Mouse (Mus musculus) CH12.LX (cell line): ENCODE data around the gene Vps35l. TPM values are rescaled to one million over a fixed set of nuclear protein-coding genes. Genes with fewer than 3 reads are reported as not detected.

ENCODE experiments used
- DNase-seq: peaks from one replicate; pipeline ENCODE4 v3.0.0-alpha.2; 2013; ENCODE audit errors: extremely low read depth
- H3K27ac ChIP-seq: 2 replicates; pipeline ENCODE4 v1.5.1; 2012; ENCODE audit warnings: low read depth, mild to moderate bottlenecking, control low read depth, moderate library complexity; ENCODE audit not compliant: insufficient read depth
- H3K27me3 ChIP-seq: replicated peaks from 2 replicates; pipeline ENCODE3; 2012; ENCODE audit warnings: inconsistent platforms
- H3K36me3 ChIP-seq, 2 experiments: replicated peaks in 1 of 2; 2 replicates each; pipeline versions ENCODE3 to v1.6.1; 2012; ENCODE audit warnings: inconsistent platforms in 1 of 2, low read length in 1 of 2, mild to moderate bottlenecking in 1 of 2, mixed read lengths in 1 of 2, moderate library complexity in 1 of 2; ENCODE audit not compliant: control insufficient read depth in 1 of 2, insufficient read depth in 1 of 2
- H3K4me1 ChIP-seq, 2 experiments: 2 replicates each; pipeline ENCODE4 v1.6.1; 2012; ENCODE audit warnings: inconsistent platforms in 1 of 2, moderate library complexity in 1 of 2; ENCODE audit not compliant: insufficient read depth in 2 of 2, control insufficient read depth in 1 of 2
- H3K4me2 ChIP-seq: 2 replicates; pipeline ENCODE4 v1.6.1; 2012; ENCODE audit warnings: low read depth, mild to moderate bottlenecking, control low read depth; ENCODE audit not compliant: poor library complexity, insufficient read depth, severe bottlenecking
- H3K4me3 ChIP-seq, 3 experiments: fragments of 150-350 bp in 1 of 3; sonication (generic) in 1 of 3; replicated peaks in 1 of 3; 2 replicates each; pipeline versions ENCODE3 to v1.5.1; 2011 to 2012; ENCODE audit warnings: low read depth in 2 of 3, low read length in 2 of 3, mild to moderate bottlenecking in 2 of 3, moderate library complexity in 2 of 3, control low read depth in 1 of 3, improper control_type of control experiment in 1 of 3, inconsistent platforms in 1 of 3, mixed read lengths in 1 of 3; ENCODE audit not compliant: poor library complexity in 1 of 3
- H3K79me2 ChIP-seq: replicated peaks from 2 replicates; pipeline ENCODE4 v1.6.1; 2012; ENCODE audit warnings: mild to moderate bottlenecking, moderate library complexity; ENCODE audit not compliant: control insufficient read depth, poor library complexity, insufficient read depth, severe bottlenecking; ENCODE audit errors: extremely low read depth
- H3K9ac ChIP-seq: 2 replicates; pipeline ENCODE4 v1.6.1; 2012; ENCODE audit warnings: low read depth, mild to moderate bottlenecking, control low read depth, moderate library complexity; ENCODE audit not compliant: insufficient read depth
- H3K9me3 ChIP-seq: replicated peaks from 2 replicates; pipeline ENCODE3; 2012; ENCODE audit warnings: low read length, inconsistent platforms, mixed read lengths
- CHD1 ChIP-seq: IDR thresholded peaks from 2 replicates; pipeline ENCODE4 v1.6.1; 2012; ENCODE audit warnings: low read depth, low read length, improper control_type of control experiment, inconsistent platforms
- CTCF ChIP-seq, 2 experiments: IDR thresholded peaks in 1 of 2; conservative IDR thresholded peaks in 1 of 2; 2 replicates each; pipeline ENCODE4 v1.5.1; 2011 to 2012; ENCODE audit warnings: low read depth in 2 of 2, low read length in 2 of 2, improper control_type of control experiment in 1 of 2, inconsistent platforms in 1 of 2, mild to moderate bottlenecking in 1 of 2, moderate library complexity in 1 of 2
- ELF1 ChIP-seq: IDR thresholded peaks from 2 replicates; pipeline ENCODE4 v1.6.1; 2014; ENCODE audit warnings: low read depth, mild to moderate bottlenecking, inconsistent platforms, low read length, improper control_type of control experiment
- ETS1 ChIP-seq: conservative IDR thresholded peaks from 2 replicates; pipeline ENCODE4 v1.6.1; 2012; ENCODE audit warnings: low read depth, mild to moderate bottlenecking, inconsistent platforms, low read length, improper control_type of control experiment, moderate library complexity
- GABPA ChIP-seq: IDR thresholded peaks from 2 replicates; pipeline ENCODE4 v1.6.1; 2012; ENCODE audit warnings: low read depth, low read length, improper control_type of control experiment, inconsistent platforms; ENCODE audit not compliant: insufficient replicate concordance
- HCFC1 ChIP-seq: IDR thresholded peaks from 2 replicates; pipeline ENCODE4 v1.6.1; 2012; ENCODE audit warnings: low read depth, mild to moderate bottlenecking, inconsistent platforms, low read length, improper control_type of control experiment
- IRF4 ChIP-seq: IDR thresholded peaks from 2 replicates; pipeline ENCODE4 v1.6.1; 2014; ENCODE audit warnings: low read depth, mild to moderate bottlenecking, inconsistent platforms, low read length, improper control_type of control experiment
- JUN ChIP-seq: IDR thresholded peaks from 2 replicates; pipeline ENCODE4 v1.6.1; 2011; ENCODE audit warnings: low read depth, mild to moderate bottlenecking, low read length, improper control_type of control experiment, moderate library complexity; ENCODE audit not compliant: insufficient read depth
- MXI1 ChIP-seq: IDR thresholded peaks from 2 replicates; pipeline ENCODE4 v1.6.1; 2011; ENCODE audit warnings: mild to moderate bottlenecking, low read depth, low read length, improper control_type of control experiment
- MYC ChIP-seq: IDR thresholded peaks from 2 replicates; pipeline ENCODE4 v1.6.1; 2011; ENCODE audit warnings: low read depth, mild to moderate bottlenecking, improper control_type of control experiment, low read length
- POLR2AphosphoS2 ChIP-seq: IDR thresholded peaks from 2 replicates; pipeline ENCODE4 v1.6.1; 2011; ENCODE audit warnings: low read depth, low read length, improper control_type of control experiment
- RAD21 ChIP-seq: IDR thresholded peaks from 2 replicates; pipeline ENCODE4 v1.6.1; 2011; ENCODE audit warnings: low read depth, mild to moderate bottlenecking, low read length, improper control_type of control experiment, moderate library complexity
- RCOR1 ChIP-seq: conservative IDR thresholded peaks from 2 replicates; pipeline ENCODE4 v1.6.1; 2012; ENCODE audit warnings: low read depth, mild to moderate bottlenecking, inconsistent platforms, low read length, improper control_type of control experiment
- SIN3A ChIP-seq: IDR thresholded peaks from 2 replicates; pipeline ENCODE4 v1.6.1; 2012; ENCODE audit warnings: low read length, improper control_type of control experiment, inconsistent platforms
- TBP ChIP-seq: conservative IDR thresholded peaks from 2 replicates; pipeline ENCODE4 v1.6.1; 2011; ENCODE audit warnings: low read depth, low read length, improper control_type of control experiment
- ZC3H11A ChIP-seq: IDR thresholded peaks from 2 replicates; pipeline ENCODE4 v1.6.1; 2012; ENCODE audit warnings: low read depth, mild to moderate bottlenecking, inconsistent platforms, low read length, improper control_type of control experiment
- dilution Hi-C: fragments of 300-500 bp; cut with MboI; formaldehyde crosslinking; loops from 2 replicates; pipeline ENCODE4 v1.14.3; 2020; ENCODE audit warnings: low sequenced_read_pairs; ENCODE audit not compliant: extremely low pct_unique_long_range_greater_than_20kb, extremely low pct_ligation_motif_present
- in situ Hi-C: fragments of 300-500 bp; cut with MboI; formaldehyde crosslinking; loops from 3 replicates; pipeline ENCODE4 v1.14.3; 2019; ENCODE audit warnings: low sequenced_read_pairs, low pct_ligation_motif_present, low pct_unique_long_range_greater_than_20kb, mixed read lengths
- polyA plus RNA-seq: library from polyadenylated mRNA; unstranded; fragments of >175 nt; gene quantifications from 2 replicates; pipeline ENCODE4 v1.2.1, GENCODE M21; 2012; ENCODE audit warnings: low read depth; ENCODE audit not compliant: insufficient read length
- total RNA-seq, 2 experiments: library from RNA; depleted of rRNA; stranded (reverse); fragments of 300-350 nt in 1 of 2; fragments of >200 nt in 1 of 2; gene quantifications; 2 replicates each; pipeline ENCODE4 v1.2.3; 2012 to 2014

Vps35l gene
- total and polyA plus RNA-seq, 3 experiments, result 43.9 to 57.7 (median 54.7) TPM

GRCm38 (mm10) chr7:118698882-118699281, 41.1 kb upstream of the Vps35l start:
- no peak overlapping the region for H3K9ac ChIP-seq
- no peak overlapping the region for H3K27ac ChIP-seq
- H3K79me2 ChIP-seq, result peaks cover 42% of the 10 kb centered on the region
- H3K4me1 ChIP-seq, result peaks cover 8 to 33% of the 10 kb centered on the region in 2 experiments
- H3K27me3 ChIP-seq, result no peaks in the 10 kb centered on the region
- no peak for DNase-seq
- no peak overlapping the region for H3K4me3 ChIP-seq
- TF ChIP-seq ZC3H11A (no peak), MXI1 (no peak), TBP (no peak), RAD21 (no peak), CTCF (conservative IDR thresholded peaks at IDR 0.05 in 1 of 2, IDR thresholded peaks at IDR 0.05 in 1 of 2; ENCODE audit: low read depth in 2 of 2, low read length in 2 of 2) (no peak), GABPA (no peak), HCFC1 (no peak), POLR2AphosphoS2 (no peak), JUN (no peak), RCOR1 (no peak), IRF4 (no peak)
- TF ChIP-seq, all 38 proteins: peak for 0
- Histone ChIP-seq H3K9me3 (no peaks in the 10 kb centered on the region), H3K4me2 (no peak overlapping the region), H3K36me3 (peaks cover 51 to 69% of the 10 kb centered on the region in 2 experiments)
- dilution Hi-C loops (no loop called here), in situ Hi-C loops (no loop called here)

GRCm38 (mm10) chr7:118703144-118703561, 36.9 kb upstream of the Vps35l start:
- in situ Hi-C loops, result no loop called here
- Histone ChIP-seq H3K36me3 (peaks cover 15 to 31% of the 10 kb centered on the region in 2 experiments), H3K79me2 (peaks cover 53% of the 10 kb centered on the region), H3K9ac (peak overlapping the region; percentile 94), H3K4me1 (peaks cover 8 to 40% of the 10 kb centered on the region in 2 experiments), H3K4me3 (peak overlapping the region; percentile 70 to 94 (median 79)), H3K27ac (peak overlapping the region; percentile 83)
- dilution Hi-C loops, result no loop called here
- DNase-seq, result peak; percentile 78
- peak; percentile 55; the same call in 1 of the 2 replicates for TF ChIP-seq ELF1
- peak; percentile 78 for TF ChIP-seq SIN3A
- peak; percentile 3; the same call in 1 of the 2 replicates for TF ChIP-seq ETS1
- no peak for TF ChIP-seq IRF4
- TF ChIP-seq MXI1, result 0 out of 2 replicates have a peak, but pooled peaks have one; percentile 11
- no peak for TF ChIP-seq CHD1
- peak; percentile 75; the same call in 1 of the 2 replicates for TF ChIP-seq MYC
- TF ChIP-seq, all 38 proteins: peak for 5
- Histone ChIP-seq H3K4me2 (peak overlapping the region; percentile 99), H3K9me3 (no peaks in the 10 kb centered on the region), H3K27me3 (no peaks in the 10 kb centered on the region)
